ENCODE assay signal across 14 mouse cellular contexts in the genomic region with DNA sequence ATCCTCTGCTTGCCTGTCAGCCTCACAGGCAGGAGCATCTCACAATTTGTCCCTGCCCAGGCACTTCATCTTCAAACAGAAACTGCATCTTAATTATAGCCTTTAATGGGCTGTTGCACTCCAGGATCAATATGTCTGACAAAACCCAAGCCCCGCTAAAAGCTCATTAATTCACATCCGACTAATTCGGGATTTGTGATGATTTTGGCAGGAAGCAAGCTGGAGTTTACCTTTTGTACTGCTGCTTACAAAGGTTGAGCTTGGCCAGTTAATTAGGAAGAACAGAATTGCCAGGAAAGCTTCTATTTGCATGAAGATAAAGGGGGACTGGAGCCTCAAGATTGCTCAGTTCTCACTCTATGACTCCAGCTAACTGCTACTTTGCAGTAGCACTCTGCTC.
A peak's percentile ranks its signal among the peaks of the same experiment; 100 is the strongest.
DNase-seq lines count a peak whose midpoint lies in the region; ATAC-seq lines count a peak whose summit lies in the region.
"Had no signal": no experiment of that assay in that cellular context is flagged by ENCODE, and none has a peak within 500 bp of the region (broad histone marks: within the 10 kb centered on the region; RNA-seq: fewer than 3 reads in every experiment).

No protein-coding gene starts in this region.

- H3K27me3 ChIP-seq in forebrain, embryonic 14.5 days (replicated peaks; ENCODE audit: control insufficient read depth, insufficient read depth, low read length) = peaks cover 3% of the 10 kb centered on the region; the same call in 1 of the 2 replicates
- H3K27me3 ChIP-seq: heart, embryonic 13.5 days; hindbrain, embryonic 15.5 days had no signal

- 5% methylated on average over 3 of the region's 3 CpGs for WGBS in forebrain, embryonic 14.5 days

- peaks cover 6% of the 10 kb centered on the region; the same call in 1 of the 2 replicates for H3K4me1 ChIP-seq in forebrain, embryonic 14.5 days (ENCODE audit: control insufficient read depth, insufficient read depth, low read length)
- H3K4me1 ChIP-seq: heart, embryonic 13.5 days; hindbrain, embryonic 15.5 days had no signal

- DNase-seq in right cerebral cortex, adult 18-20 months = peak; percentile 1
- DNase-seq in right cerebral cortex, postnatal 36 days (ENCODE audit: low spot score in 2 of 2) = no peak
- DNase-seq in forebrain, embryonic 14.5 days (ENCODE audit: low spot score) = peak; percentile 85
- DNase-seq in layer of hippocampus, postnatal 14 days (ENCODE audit: low spot score in 2 of 2) = peak; percentile 19 to 45
- DNase-seq in cerebellum, postnatal 25 days = no peak
- DNase-seq in lung, postnatal 4 days = no peak
- no peak for DNase-seq in adrenal gland, postnatal 25 days
- DNase-seq: gastrocnemius, postnatal 36 days; right cerebral cortex, postnatal 25 days had no signal

- ATAC-seq in forebrain, embryonic 14.5 days = peak; percentile 90
- ATAC-seq: CD4-positive, CD25-positive, alpha-beta regulatory T cell, adult 4 months; lung, postnatal 0 days had no signal

- 0 out of 2 replicates have a peak overlapping the region, but pooled peaks have one; percentile 1 for H3K4me2 ChIP-seq in forebrain, embryonic 14.5 days (ENCODE audit: low read length)
- H3K4me2 ChIP-seq: heart, embryonic 13.5 days; hindbrain, embryonic 15.5 days; liver, embryonic 11.5 days had no signal

- no peak overlapping the region for H3K9ac ChIP-seq in forebrain, embryonic 14.5 days (ENCODE audit: low read length)
- H3K9ac ChIP-seq: heart, embryonic 13.5 days; hindbrain, embryonic 15.5 days had no signal

- H3K4me3 ChIP-seq in forebrain, embryonic 14.5 days (ENCODE audit: low read depth, low read length) = no peak overlapping the region
- H3K4me3 ChIP-seq: heart, embryonic 13.5 days; hindbrain, embryonic 15.5 days had no signal

- no peaks in the 10 kb centered on the region for H3K36me3 ChIP-seq in forebrain, embryonic 14.5 days (ENCODE audit: control insufficient read depth, insufficient read depth, low read length)
- H3K36me3 ChIP-seq: heart, embryonic 13.5 days; hindbrain, embryonic 15.5 days had no signal

- no peak overlapping the region for H3K27ac ChIP-seq in forebrain, embryonic 14.5 days (ENCODE audit: low read depth, low read length)
- H3K27ac ChIP-seq: heart, embryonic 13.5 days; hindbrain, embryonic 15.5 days had no signal

- no peaks in the 10 kb centered on the region for H3K9me3 ChIP-seq in forebrain, embryonic 14.5 days (replicated peaks; ENCODE audit: control insufficient read depth, low read length)
- H3K9me3 ChIP-seq: heart, embryonic 13.5 days; hindbrain, embryonic 15.5 days had no signal

Comparison
In these comparisons a context has a peak if more than half of its experiments do, and no peak if none do; other contexts are left out.
1. DNase-seq: peak in right cerebral cortex, adult 18-20 months (single experiment), forebrain, embryonic 14.5 days (single experiment) and layer of hippocampus, postnatal 14 days (2 of 2); none in right cerebral cortex, postnatal 36 days (0 of 2), cerebellum, postnatal 25 days (0 of 2), lung, postnatal 4 days (0 of 2) and adrenal gland, postnatal 25 days (single experiment).